Mouse (Mus musculus): ENCODE measurements around the gene Irf2bp2. TPM values are rescaled to one million over a fixed set of nuclear protein-coding genes. Genes with fewer than 3 reads are reported as not detected.
A peak's percentile ranks its signal among the peaks of the same experiment; 100 is the strongest.

Gene Irf2bp2
- total RNA-seq, 2 experiments from 2014 or later: 63.9 to 78.4 TPM

DNA sequence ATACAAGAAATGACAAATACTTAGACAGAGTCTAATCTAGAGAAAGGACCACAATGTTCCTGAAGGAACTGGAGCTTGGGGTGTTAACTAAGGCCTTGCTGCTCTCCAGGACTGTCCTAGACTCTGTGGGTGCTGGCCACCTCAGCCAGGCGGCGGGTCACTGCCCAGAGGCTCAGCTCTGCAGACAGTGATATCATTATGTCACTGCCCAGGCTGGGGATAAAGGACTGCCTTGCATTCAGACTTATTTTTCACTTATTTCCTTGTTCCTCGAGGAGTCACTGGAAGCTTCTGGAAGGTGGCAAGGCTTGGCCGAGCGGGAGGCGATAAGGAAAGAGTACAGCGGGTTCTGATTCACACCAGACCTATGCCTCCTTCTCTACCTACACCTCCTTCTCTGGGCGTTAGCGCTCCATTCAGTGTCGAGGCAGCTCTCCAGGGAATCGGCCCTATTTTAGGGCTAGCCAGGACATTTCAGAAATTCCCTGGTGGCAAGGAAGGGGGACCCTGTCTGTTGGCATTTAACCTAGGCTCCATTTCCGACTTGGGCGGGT, 35.3 kb downstream of the Irf2bp2 start:
- intact Hi-C loops (cut with DNase I): no loop called here
- H3K4me3 ChIP-seq: no peak overlapping the region
- no peak for TF ChIP-seq CTCF (IDR thresholded peaks at IDR 0.05)
- no peak overlapping the region for H3K27ac ChIP-seq
- no peak for DNase-seq (ENCODE audit: extremely low spot score in 1 of 2, low spot score in 2 of 2)

DNA sequence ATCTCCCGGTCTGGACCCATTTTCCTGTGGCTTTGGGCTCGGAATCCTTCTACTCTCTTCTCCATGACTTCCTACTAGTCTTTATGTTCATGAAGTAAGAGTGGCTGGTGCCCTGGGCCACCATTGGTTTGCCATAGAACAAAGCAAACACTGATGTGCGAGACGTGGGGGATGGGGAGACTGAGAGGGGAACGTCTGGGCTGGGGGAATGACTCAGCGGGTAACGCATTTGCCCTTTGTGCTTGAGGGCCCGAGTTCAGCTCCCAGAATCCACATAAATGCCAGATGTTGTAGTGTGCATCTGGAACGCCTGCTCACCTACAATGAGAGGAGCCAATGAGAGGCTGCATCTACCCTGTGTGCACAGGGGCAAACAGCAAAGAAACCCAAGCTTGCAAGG, 36.4 kb downstream of the Irf2bp2 start:
- intact Hi-C loops (cut with DNase I): no loop called here

DNA sequence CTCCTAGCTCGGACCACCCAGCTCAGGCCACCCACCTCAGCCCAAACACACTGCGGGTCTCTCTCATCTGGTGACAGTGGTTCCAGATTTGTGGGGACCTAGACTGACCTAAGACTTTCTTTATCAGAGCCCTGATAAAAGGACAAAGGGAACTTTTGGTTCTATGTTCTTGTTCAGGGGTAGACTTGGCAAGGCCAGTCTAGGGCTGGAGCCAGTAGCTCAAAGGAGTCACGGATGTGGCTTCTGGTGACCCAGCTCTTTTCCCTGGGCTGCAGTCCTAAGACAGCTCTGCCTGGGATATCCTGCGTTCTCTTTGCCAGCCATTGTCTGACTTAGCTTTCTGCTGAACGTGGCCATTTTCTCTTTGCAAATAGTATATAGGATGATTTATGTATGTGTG, 37.1 kb downstream of the Irf2bp2 start:
- Histone ChIP-seq H3K4me3 (no peak overlapping the region), H3K27ac (no peak overlapping the region)
- DNase-seq (ENCODE audit: extremely low spot score in 1 of 2, low spot score in 2 of 2): no peak
- no peak for TF ChIP-seq CTCF (IDR thresholded peaks at IDR 0.05)
- intact Hi-C loops (cut with DNase I): no loop called here

More for the DNA sequence above, 36.4 kb downstream of the Irf2bp2 start:
- no peak overlapping the region for H3K4me3 ChIP-seq
- H3K27ac ChIP-seq: no peak overlapping the region
- no peak for DNase-seq (ENCODE audit: extremely low spot score in 1 of 2, low spot score in 2 of 2)
- no peak for TF ChIP-seq CTCF (IDR thresholded peaks at IDR 0.05)

DNA sequence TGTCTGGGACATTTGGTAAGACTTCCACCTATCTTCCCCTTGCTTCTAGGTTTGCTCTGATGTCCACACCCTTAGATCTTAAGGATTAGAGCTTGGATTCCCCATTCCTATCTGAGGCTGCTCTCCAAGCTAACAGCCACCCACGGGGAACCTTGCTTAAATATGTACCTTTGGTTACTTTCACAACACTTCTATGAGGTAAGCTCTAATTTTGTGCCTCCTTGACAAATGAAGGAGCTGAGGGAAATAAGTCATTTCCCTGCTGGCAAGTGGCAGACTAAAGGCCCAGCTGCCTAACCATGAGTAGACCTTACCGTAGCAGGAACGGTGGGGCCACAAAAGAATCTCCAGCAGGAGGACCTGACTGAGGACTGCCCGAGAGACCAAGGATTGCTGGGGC, 39.0 kb downstream of the Irf2bp2 start:
- Histone ChIP-seq H3K27ac (no peak overlapping the region), H3K4me3 (no peak overlapping the region)
- intact Hi-C loops (cut with DNase I): no loop called here
- no peak for DNase-seq (ENCODE audit: extremely low spot score in 1 of 2, low spot score in 2 of 2)
- no peak for TF ChIP-seq CTCF (IDR thresholded peaks at IDR 0.05)

DNA sequence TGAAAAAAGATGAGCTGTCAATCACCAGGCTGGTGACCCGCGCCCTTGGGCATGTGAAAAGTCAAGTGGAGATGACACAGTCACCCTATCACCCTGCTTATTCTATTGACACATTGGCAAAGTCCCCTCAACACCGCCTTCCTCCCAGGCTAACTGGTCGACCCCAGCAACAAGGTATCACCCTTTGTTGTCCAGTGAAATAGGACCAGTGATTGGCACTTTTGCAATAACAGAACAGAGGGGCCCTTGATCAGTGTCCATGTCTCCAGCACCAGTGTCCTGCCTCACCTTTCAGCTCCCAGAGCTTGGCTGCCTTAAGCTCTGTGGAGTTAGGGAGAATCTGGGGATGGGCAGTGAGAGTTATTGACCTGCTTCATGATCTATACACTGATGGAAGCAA, 41.9 kb downstream of the Irf2bp2 start:
- TF ChIP-seq CTCF (IDR thresholded peaks at IDR 0.05): no peak
- Histone ChIP-seq H3K27ac (no peak overlapping the region), H3K4me3 (no peak overlapping the region)
- intact Hi-C loops (cut with DNase I): no loop called here
- DNase-seq (ENCODE audit: extremely low spot score in 1 of 2, low spot score in 2 of 2): no peak

DNA sequence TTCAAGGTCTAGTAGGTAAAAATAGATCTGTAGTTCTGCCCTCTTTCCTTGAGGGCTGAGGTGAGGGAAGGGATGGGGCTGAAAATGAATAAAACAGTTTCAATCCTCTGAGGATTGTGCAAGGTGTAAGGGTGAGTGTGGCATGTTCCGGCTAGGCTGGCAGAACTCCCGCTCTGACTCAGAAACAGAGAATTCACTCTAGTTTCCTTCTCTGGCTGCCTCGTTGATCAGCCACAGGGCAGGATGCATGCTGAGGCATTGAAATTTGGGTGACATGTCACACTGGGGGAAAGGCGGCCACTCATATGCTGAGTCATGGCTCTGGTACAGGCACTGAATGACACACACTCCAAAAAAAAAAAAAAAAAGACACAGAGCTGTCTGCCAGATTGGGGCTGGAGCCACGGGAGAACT, 42.8 kb downstream of the Irf2bp2 start:
- intact Hi-C loops (cut with DNase I): no loop called here
- DNase-seq (ENCODE audit: extremely low spot score in 1 of 2, low spot score in 2 of 2): no peak
- Histone ChIP-seq H3K27ac (no peak overlapping the region), H3K4me3 (no peak overlapping the region)
- no peak for TF ChIP-seq CTCF (IDR thresholded peaks at IDR 0.05)

DNA sequence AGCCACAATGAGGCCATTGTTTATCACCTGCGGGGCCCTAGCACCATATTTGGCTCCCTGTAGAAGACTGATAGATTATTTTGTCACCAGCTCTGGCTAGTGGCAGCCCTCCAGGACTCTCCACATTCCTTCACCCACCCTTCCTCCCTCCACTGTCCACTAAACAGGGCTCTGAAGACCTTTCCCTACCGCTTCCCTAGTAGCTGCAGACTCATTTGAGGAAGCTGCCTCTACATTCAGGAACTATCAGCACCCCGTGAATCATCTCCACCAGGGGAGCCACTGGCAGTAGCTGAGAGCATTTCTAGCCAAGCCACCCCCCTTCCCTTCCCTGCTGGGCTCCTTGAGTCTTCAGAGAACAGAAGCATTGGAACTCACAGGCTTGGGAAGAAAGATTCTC, 45.9 kb downstream of the Irf2bp2 start:
- H3K4me3 ChIP-seq: no peak overlapping the region
- H3K27ac ChIP-seq: no peak overlapping the region; the same call in 1 of the 2 replicates
- peak; percentile 48 for TF ChIP-seq CTCF (IDR thresholded peaks at IDR 0.05)
- no peak for DNase-seq (ENCODE audit: extremely low spot score in 1 of 2, low spot score in 2 of 2)
- intact Hi-C loops (cut with DNase I): no loop called here

DNA sequence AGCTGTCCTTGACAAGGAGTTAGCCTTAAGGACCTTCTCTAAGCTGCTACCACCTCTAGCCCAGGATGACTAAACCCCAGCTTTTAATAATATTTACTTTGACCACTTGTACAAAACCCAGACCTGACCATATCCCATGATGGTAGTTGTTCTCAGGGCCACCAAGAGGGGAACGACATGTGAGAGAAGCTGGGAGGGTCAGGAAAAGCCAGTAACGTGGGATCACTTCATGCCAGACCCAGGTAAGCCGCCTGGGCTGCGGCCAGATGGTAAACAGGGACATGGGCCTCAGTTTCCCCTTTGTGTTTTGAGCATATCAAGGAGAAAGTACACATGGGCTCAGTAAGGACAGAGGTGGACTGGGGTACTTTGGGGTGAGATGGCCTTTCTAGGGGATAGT, 46.4 kb downstream of the Irf2bp2 start:
- no peak for TF ChIP-seq CTCF (IDR thresholded peaks at IDR 0.05)
- DNase-seq (ENCODE audit: extremely low spot score in 1 of 2, low spot score in 2 of 2): no peak

DNA sequence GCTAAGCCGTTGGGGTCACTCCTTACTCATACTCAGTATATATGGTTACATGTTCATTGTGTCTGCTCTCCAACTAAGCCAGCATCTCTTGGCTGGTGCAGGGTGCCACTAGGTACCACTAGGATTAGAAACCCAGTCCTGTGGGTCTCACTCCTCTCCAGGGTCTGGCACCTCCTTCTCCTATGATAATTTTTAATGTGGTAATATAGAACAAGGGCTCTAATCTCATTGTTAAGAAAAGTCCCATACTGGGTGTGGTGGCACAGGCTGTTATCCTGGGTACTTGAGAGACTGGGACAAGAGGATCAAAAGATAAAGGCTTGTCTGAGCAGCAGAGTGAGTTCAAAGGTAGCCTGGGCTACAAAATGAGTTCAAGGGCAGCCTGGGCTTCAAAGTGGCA, 47.3 kb downstream of the Irf2bp2 start:
- TF ChIP-seq CTCF (IDR thresholded peaks at IDR 0.05): no peak
- no peak for DNase-seq (ENCODE audit: extremely low spot score in 1 of 2, low spot score in 2 of 2)
- intact Hi-C loops (cut with DNase I): no loop called here
- H3K4me3 ChIP-seq: no peak overlapping the region
- H3K27ac ChIP-seq: no peak overlapping the region

More for the DNA sequence above, 46.4 kb downstream of the Irf2bp2 start:
- Histone ChIP-seq H3K27ac (no peak overlapping the region; the same call in 1 of the 2 replicates), H3K4me3 (no peak overlapping the region)
- intact Hi-C loops (cut with DNase I): no loop called here

DNA sequence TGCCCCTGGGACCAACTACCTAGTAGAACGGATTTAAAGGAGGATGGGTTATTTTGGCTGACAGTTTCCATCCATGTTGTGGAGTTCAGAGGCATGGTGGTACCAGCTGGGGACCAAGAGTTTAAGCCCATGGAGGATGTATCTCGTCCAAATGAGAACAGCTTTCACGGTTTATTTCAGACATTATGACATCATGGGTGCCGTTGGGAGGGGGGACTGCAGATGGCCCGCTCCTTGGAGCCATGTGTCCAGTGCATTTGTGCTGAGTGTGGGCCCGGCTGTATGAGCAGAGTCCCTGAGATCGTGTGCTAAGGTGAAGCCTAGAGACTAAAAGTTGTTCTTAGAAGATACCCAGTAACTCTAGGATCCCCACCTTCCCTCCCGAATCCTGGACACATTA, 50.4 kb downstream of the Irf2bp2 start:
- intact Hi-C loops (cut with DNase I): no loop called here
- TF ChIP-seq CTCF (IDR thresholded peaks at IDR 0.05): no peak
- DNase-seq (ENCODE audit: extremely low spot score in 1 of 2, low spot score in 2 of 2): no peak
- no peak overlapping the region for H3K4me3 ChIP-seq
- peak overlapping the region; percentile 45; the same call in 1 of the 2 replicates for H3K27ac ChIP-seq

DNA sequence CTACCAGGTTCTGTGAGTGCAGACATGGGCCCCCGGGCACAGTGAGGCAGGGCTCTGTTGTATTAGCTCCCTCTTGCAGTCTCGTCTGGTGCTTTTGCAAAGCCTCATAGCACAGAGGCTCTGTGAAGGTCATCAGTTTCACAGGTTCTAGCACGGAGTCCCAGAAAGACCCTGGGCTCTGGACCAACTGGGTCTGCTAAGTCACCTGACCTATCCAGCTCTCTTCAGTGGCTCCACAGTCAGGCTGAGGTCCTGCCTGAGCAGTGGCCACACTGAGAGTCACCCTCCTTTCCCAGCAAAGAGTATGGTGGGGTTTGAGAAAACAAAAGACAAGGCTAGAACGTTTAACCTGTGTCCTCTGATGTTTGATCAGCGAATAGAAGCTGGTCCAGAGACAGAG, 51.0 kb downstream of the Irf2bp2 start:
- no peak overlapping the region for H3K4me3 ChIP-seq
- no peak for TF ChIP-seq CTCF (IDR thresholded peaks at IDR 0.05)
- intact Hi-C loops (cut with DNase I): no loop called here
- H3K27ac ChIP-seq: peak overlapping the region; percentile 45; the same call in 1 of the 2 replicates
- DNase-seq (ENCODE audit: extremely low spot score in 1 of 2, low spot score in 2 of 2): no peak

DNA sequence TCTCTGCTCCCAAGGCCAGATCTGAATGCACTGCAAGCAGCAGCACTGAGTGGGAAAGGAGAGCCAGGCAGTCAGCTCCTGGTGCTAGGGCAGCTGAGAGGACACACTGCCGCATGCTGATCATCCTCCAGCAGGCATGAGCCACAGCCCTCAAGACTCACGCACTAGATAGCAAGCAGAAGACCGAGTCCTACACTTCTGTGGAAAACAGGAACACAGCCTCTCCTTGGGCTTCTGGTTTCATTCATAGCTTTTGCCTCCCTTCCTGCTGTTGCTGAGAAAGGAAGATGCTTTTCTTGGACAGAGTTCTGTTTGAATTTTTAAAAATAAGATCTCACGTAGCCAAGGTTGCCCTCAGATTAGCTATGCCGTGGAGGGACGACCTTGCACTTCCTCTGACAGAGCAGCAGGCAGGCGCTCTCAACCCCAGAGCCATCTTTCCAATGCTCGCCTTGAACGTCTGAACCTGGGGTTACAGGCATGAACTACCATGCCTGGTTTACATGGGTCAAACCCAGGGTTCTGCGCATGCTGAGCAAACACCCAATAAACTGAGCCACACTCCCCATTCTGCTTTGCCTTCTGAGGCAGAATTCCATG, 51.6 kb downstream of the Irf2bp2 start:
- intact Hi-C loops (cut with DNase I): no loop called here
- no peak for DNase-seq (ENCODE audit: extremely low spot score in 1 of 2, low spot score in 2 of 2)

DNA sequence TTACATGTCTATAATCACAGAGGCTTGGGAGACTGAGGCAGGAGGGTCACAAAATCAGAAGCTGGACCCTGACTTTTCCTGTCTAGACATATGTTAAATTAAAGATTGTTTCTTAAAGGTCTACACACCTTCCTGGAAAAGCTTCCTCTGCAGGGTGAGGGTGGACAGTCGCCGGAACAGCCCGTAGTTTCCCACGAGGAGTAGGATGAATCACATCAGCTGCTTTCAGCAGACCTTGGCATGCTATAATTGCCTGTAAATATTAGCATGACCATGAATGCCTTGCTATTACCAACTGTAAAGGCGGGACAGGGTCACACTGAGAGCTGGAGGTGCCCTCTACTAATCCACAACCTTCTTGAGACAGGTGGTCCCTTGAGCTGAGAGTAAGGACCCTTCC, 53.5 kb downstream of the Irf2bp2 start:
- Histone ChIP-seq H3K27ac (no peak overlapping the region; the same call in 1 of the 2 replicates), H3K4me3 (no peak overlapping the region)
- no peak for TF ChIP-seq CTCF (IDR thresholded peaks at IDR 0.05)
- intact Hi-C loops (cut with DNase I): no loop called here
- no peak for DNase-seq (ENCODE audit: extremely low spot score in 1 of 2, low spot score in 2 of 2)

More for the DNA sequence above, 51.6 kb downstream of the Irf2bp2 start:
- H3K4me3 ChIP-seq: no peak overlapping the region
- TF ChIP-seq CTCF (IDR thresholded peaks at IDR 0.05): no peak
- peak overlapping the region; percentile 45 for H3K27ac ChIP-seq

Data from left cerebral cortex, adult 2 months (tissue).